Comparison of ENCODE assay signal across 11 mouse cellular contexts in the genomic region with DNA sequence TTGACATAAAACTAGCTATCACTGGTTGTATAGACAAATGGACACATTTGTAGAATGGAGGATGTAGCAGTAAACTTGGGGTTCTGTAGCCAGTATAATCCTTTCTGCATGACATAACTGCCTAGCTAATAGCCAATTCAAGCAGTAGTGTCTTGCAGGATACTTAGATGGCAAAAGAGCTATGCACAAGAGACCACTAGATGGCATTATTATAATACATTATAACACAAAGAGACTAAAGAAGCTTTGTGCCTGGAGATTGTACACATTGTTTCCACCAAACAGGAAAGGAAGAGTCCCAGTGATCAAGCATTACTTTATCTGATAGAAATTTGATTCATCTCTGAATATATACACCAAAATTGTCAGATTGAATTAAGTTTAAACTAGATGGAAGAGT. TPM values are rescaled to one million over a fixed set of nuclear protein-coding genes. Genes with fewer than 3 reads are reported as not detected.
DNase-seq lines count a peak whose midpoint lies in the region; ATAC-seq and TF ChIP-seq lines count a peak whose summit lies in the region.
"Had no signal": no experiment of that assay in that cellular context is flagged by ENCODE, and none has a peak within 500 bp of the region (broad histone marks: within the 10 kb centered on the region; RNA-seq: fewer than 3 reads in every experiment).

No protein-coding gene starts in this region.

- TF ChIP-seq CTCF in brain, embryonic 14.5 days (IDR thresholded peaks at IDR 0.05; ENCODE audit: borderline replicate concordance, extremely low read depth, insufficient read depth, insufficient read length), result no peak

- H3K4me3 ChIP-seq in heart, embryonic 11.5 days (ENCODE audit: low read depth, low read length), result no peak overlapping the region
- H3K4me3 ChIP-seq: embryonic facial prominence, embryonic 12.5 days; megakaryocyte, embryonic 14.5 days had no signal

- no peaks in the 10 kb centered on the region for H3K4me1 ChIP-seq in heart, embryonic 11.5 days (ENCODE audit: control insufficient read depth, insufficient read depth, low read length)
- H3K4me1 ChIP-seq: embryonic facial prominence, embryonic 12.5 days had no signal

- DNase-seq in frontal cortex, postnatal 10 days (ENCODE audit: low spot score in 2 of 2), result no peak
- DNase-seq in lung, postnatal 25 days (ENCODE audit: low spot score), result peak; percentile 21
- DNase-seq in lung, postnatal 10 days, result no peak
- peak; percentile 61 for DNase-seq in brain, embryonic 14.5 days (ENCODE audit: low read depth)
- peak; percentile 11 for DNase-seq in retina, postnatal 7 days (ENCODE audit: low read depth, low spot score)
- no peak for DNase-seq in layer of hippocampus, adult 9-10 months (ENCODE audit: low spot score)
- DNase-seq: gastrocnemius, postnatal 36 days had no signal

- TF ChIP-seq POLR2A in brain, embryonic 14.5 days (IDR thresholded peaks at IDR 0.05; ENCODE audit: borderline replicate concordance, extremely low read depth, insufficient read depth, insufficient read length, poor library complexity, severe bottlenecking), result no peak

- H3K27ac ChIP-seq in heart, embryonic 11.5 days (ENCODE audit: low read depth, low read length), result no peak overlapping the region
- H3K27ac ChIP-seq: embryonic facial prominence, embryonic 12.5 days had no signal

- ATAC-seq in frontal cortex, adult (ENCODE audit: low TSS enrichment), result peak; percentile 55; the same call in 1 of the 2 replicates
- ATAC-seq in heart, embryonic 11.5 days (replicated peaks; ENCODE audit: insufficient number of reproducible peaks, low FRiP score, low TSS enrichment), result no peak

- H3K27me3 ChIP-seq in heart, embryonic 11.5 days (ENCODE audit: control insufficient read depth, insufficient read depth, low read length), result no peaks in the 10 kb centered on the region
- H3K27me3 ChIP-seq: embryonic facial prominence, embryonic 12.5 days had no signal

- H3K9ac ChIP-seq in heart, embryonic 11.5 days (ENCODE audit: low read depth, low read length), result no peak overlapping the region
- H3K9ac ChIP-seq: embryonic facial prominence, embryonic 12.5 days had no signal

- no peak overlapping the region for H3K4me2 ChIP-seq in heart, embryonic 11.5 days
- H3K4me2 ChIP-seq: embryonic facial prominence, embryonic 12.5 days had no signal

- no peaks in the 10 kb centered on the region for H3K36me3 ChIP-seq in heart, embryonic 11.5 days (ENCODE audit: control insufficient read depth, insufficient read depth, low read length)
- H3K36me3 ChIP-seq: embryonic facial prominence, embryonic 12.5 days had no signal

- no peaks in the 10 kb centered on the region for H3K9me3 ChIP-seq in heart, embryonic 11.5 days (replicated peaks; ENCODE audit: control insufficient read depth, low read length)
- H3K9me3 ChIP-seq: embryonic facial prominence, embryonic 12.5 days had no signal

RNA-seq across cellular contexts. Expression of gene Mrpl17, which starts 5.8 kb away (rescaled TPM):
- 165 and 185 TPM in 2 replicates for polyA plus RNA-seq in brain, embryonic 14.5 days (2012; rRNA removed)
- polyA plus RNA-seq in heart, embryonic 11.5 days (2014; fragmentation: Nextera tagmentation; extraction: Ambion mirVana), result 266 and 273 TPM in 2 replicates

RNA-seq across cellular contexts. Expression of gene Dchs1, which starts 29.3 kb away (rescaled TPM):
- polyA plus RNA-seq in brain, embryonic 14.5 days (2012; rRNA removed), result 68.6 and 87.4 TPM in 2 replicates
- 7.6 TPM in 2 replicates for polyA plus RNA-seq in heart, embryonic 11.5 days (2014; fragmentation: Nextera tagmentation; extraction: Ambion mirVana)

Comparison
In these comparisons a context has a peak if more than half of its experiments do, and no peak if none do; other contexts are left out.
1. DNase-seq: peak in lung, postnatal 25 days (single experiment), brain, embryonic 14.5 days (single experiment) and retina, postnatal 7 days (single experiment); none in frontal cortex, postnatal 10 days (0 of 2), lung, postnatal 10 days (single experiment) and layer of hippocampus, adult 9-10 months (single experiment).